Mouse (Mus musculus): ENCODE measurements around the gene Gli1.

DNA sequence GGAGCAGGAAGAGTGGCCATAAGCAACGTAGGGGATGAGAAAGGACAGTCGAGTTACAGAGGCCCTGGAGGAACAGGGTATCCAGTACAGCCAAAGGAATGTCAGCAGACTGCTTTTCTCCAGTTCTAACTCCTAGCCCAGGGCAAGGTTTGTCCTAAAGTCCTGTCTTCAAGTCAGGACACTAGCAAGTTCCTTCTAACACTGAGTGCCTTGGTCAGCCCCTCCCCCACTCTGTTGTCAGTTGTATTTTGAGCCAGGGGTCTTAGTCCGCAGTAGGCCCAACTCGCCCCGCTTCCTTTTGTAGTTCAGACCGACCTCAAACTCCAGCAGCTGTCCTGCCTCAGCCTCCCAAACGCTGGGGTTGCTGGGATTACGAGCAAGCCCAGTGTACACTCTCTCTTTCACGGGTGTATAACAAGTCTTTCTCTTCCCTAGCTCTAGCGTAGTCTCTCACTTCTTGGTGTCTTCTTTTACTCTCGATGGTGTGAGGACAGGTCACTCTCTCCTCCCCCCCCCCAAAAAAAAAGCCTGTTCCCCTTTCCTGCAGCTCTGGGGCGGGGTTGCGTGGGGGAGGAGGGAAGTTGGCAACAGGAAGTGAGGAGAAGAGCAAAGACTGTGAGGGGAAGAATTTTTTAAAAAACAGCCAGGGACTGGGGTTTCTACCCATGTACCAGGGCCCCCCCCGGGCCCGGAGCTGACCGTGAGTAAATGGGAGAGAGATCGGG is 18.5 kb downstream of the Gli1 start:
- TF ChIP-seq MAZ (IDR thresholded peaks at IDR 0.05; ENCODE audit: low read depth, low read length) (peak; percentile 85), MYC (IDR thresholded peaks at IDR 0.05; ENCODE audit: low read depth, low read length) (no peak), MEF2A (IDR thresholded peaks at IDR 0.05; ENCODE audit: borderline replicate concordance, low read depth, low read length) (no peak), HCFC1 (IDR thresholded peaks at IDR 0.05; ENCODE audit: low read depth, low read length) (peak; percentile 44; the same call in 1 of the 2 replicates), CTCF (conservative IDR thresholded peaks at IDR 0.05 in 1 of 2, IDR thresholded peaks at IDR 0.05 in 1 of 2; ENCODE audit: low read depth in 2 of 2, low read length in 2 of 2) (no peak), USF1 (IDR thresholded peaks at IDR 0.05; ENCODE audit: low read depth, low read length) (no peak), EP300 (IDR thresholded peaks at IDR 0.05; ENCODE audit: low read length) (no peak), ETS1 (conservative IDR thresholded peaks at IDR 0.05; ENCODE audit: low read depth, low read length) (no peak), RAD21 (IDR thresholded peaks at IDR 0.05; ENCODE audit: low read depth, low read length) (no peak)
